7 mouse cellular contexts compared by ENCODE assay signal in the genomic region with DNA sequence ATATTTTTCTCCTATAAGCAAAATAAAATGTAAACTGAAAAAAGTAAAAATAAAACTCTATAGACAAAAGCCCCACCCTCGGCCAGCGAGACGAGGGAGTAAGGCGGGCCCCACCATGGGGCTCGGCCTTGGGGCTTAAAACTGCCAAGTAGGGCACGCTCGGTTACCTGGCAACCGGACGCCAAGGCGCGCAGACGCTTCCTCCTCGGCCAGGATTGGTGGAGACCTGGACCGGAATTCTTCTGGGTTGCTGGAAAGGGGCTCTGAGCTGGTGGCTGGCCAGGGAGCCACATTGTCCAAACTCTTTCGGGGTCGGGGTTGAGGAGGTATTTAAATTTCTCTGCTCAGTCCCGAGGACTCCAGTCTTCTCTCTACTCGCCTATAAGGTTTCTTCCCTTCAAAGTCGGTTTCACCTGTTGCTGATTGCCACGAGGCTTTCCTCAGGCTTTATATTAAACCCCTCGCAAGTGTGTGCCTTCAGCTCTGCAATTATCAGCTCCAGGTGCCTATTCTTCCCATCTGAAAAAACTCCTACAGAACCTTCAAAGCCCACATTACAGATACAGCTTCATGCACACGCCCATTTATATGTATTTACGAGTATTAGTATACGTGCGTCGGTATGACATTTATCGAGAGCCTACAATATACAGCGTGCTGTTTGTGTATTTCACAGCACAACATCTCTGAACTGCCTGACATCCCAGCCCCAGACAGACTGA. TPM values are rescaled to one million over a fixed set of nuclear protein-coding genes. Genes with fewer than 3 reads are reported as not detected.
DNase-seq lines count a peak whose midpoint lies in the region; ATAC-seq and TF ChIP-seq lines count a peak whose summit lies in the region.

A gene (minus strand): TSS at position 137 of the 722 bp plus-strand sequence.

- DNase-seq in adrenal gland, postnatal 14 days: peak; percentile 67
- peak; percentile 80 for DNase-seq in embryo, embryonic 9.5 days (ENCODE audit: extremely low spot score)
- DNase-seq in hindbrain, embryonic 14.5 days (ENCODE audit: low spot score): peak; percentile 64
- DNase-seq in left cerebral cortex, adult 2 months (ENCODE audit: extremely low spot score in 1 of 2, low spot score in 2 of 2): no peak
- DNase-seq in cerebellum, adult 11-12 months: no peak

- H3K27ac ChIP-seq in hindbrain, embryonic 14.5 days: 0 out of 2 replicates have a peak within 1 kb of the TSS, but pooled peaks have one; percentile 1
- no peak within 1 kb of the TSS for H3K27ac ChIP-seq in liver, embryonic 15.5 days (replicated peaks)
- no peak within 1 kb of the TSS for H3K27ac ChIP-seq in neural tube, embryonic 14.5 days (ENCODE audit: low read depth, low read length)
- H3K27ac ChIP-seq in left cerebral cortex, adult 2 months: no peak within 1 kb of the TSS

- no peaks in the 10 kb centered on the region for H3K36me3 ChIP-seq in hindbrain, embryonic 14.5 days (replicated peaks; ENCODE audit: control insufficient read depth, insufficient read depth)
- no peaks in the 10 kb centered on the region for H3K36me3 ChIP-seq in liver, embryonic 15.5 days (replicated peaks)
- H3K36me3 ChIP-seq in neural tube, embryonic 14.5 days (ENCODE audit: control insufficient read depth, insufficient read depth, low read length): no peaks in the 10 kb centered on the region

- peaks cover 12% of the 10 kb centered on the region; the same call in 1 of the 2 replicates for H3K4me1 ChIP-seq in hindbrain, embryonic 14.5 days (replicated peaks; ENCODE audit: control insufficient read depth, insufficient read depth, low read length)
- H3K4me1 ChIP-seq in liver, embryonic 15.5 days (replicated peaks): no peaks in the 10 kb centered on the region
- peaks cover 21% of the 10 kb centered on the region for H3K4me1 ChIP-seq in neural tube, embryonic 14.5 days (ENCODE audit: control insufficient read depth, insufficient read depth, low read length)

- ATAC-seq in hindbrain, embryonic 14.5 days (ENCODE audit: low FRiP score): peak; percentile 69; the same call in 1 of the 2 replicates
- no peak for ATAC-seq in liver, embryonic 15.5 days (ENCODE audit: insufficient read depth)
- ATAC-seq in neural tube, embryonic 14.5 days (ENCODE audit: low read depth): peak; percentile 70; the same call in 1 of the 2 replicates

- H3K27me3 ChIP-seq in hindbrain, embryonic 14.5 days (ENCODE audit: control insufficient read depth, insufficient read depth, low read length): no peaks in the 10 kb centered on the region
- peaks cover 6% of the 10 kb centered on the region; the same call in 1 of the 2 replicates for H3K27me3 ChIP-seq in liver, embryonic 15.5 days
- no peaks in the 10 kb centered on the region for H3K27me3 ChIP-seq in neural tube, embryonic 14.5 days (ENCODE audit: control insufficient read depth, insufficient read depth, low read length)

- no peak within 1 kb of the TSS for H3K4me3 ChIP-seq in hindbrain, embryonic 14.5 days (replicated peaks; ENCODE audit: low read length)
- no peak within 1 kb of the TSS for H3K4me3 ChIP-seq in liver, embryonic 15.5 days (replicated peaks)
- H3K4me3 ChIP-seq in neural tube, embryonic 14.5 days (ENCODE audit: low read depth, low read length): no peak within 1 kb of the TSS
- H3K4me3 ChIP-seq in left cerebral cortex, adult 2 months: no peak within 1 kb of the TSS

- no peaks in the 10 kb centered on the region for H3K9me3 ChIP-seq in hindbrain, embryonic 14.5 days (ENCODE audit: control insufficient read depth, low read length)
- H3K9me3 ChIP-seq in liver, embryonic 15.5 days (replicated peaks): no peaks in the 10 kb centered on the region
- no peaks in the 10 kb centered on the region for H3K9me3 ChIP-seq in neural tube, embryonic 14.5 days (ENCODE audit: control insufficient read depth, low read length)

- peak within 1 kb of the TSS; percentile 38 for H3K4me2 ChIP-seq in hindbrain, embryonic 14.5 days (replicated peaks)
- peak within 1 kb of the TSS; percentile 29 for H3K4me2 ChIP-seq in liver, embryonic 15.5 days
- peak within 1 kb of the TSS; percentile 15; the same call in 1 of the 2 replicates for H3K4me2 ChIP-seq in neural tube, embryonic 14.5 days (ENCODE audit: low read depth, low read length)

- WGBS in hindbrain, embryonic 14.5 days: 4% methylated on average over 28 of the region's 28 CpGs
- WGBS in liver, embryonic 15.5 days (ENCODE audit: insufficient replicate concordance): 4% methylated on average over 28 of the region's 28 CpGs
- 5% methylated on average over 28 of the region's 28 CpGs for WGBS in neural tube, embryonic 14.5 days

- H3K9ac ChIP-seq in hindbrain, embryonic 14.5 days: no peak within 1 kb of the TSS
- no peak within 1 kb of the TSS for H3K9ac ChIP-seq in liver, embryonic 15.5 days
- no peak within 1 kb of the TSS for H3K9ac ChIP-seq in neural tube, embryonic 14.5 days (replicated peaks; ENCODE audit: low read depth, low read length)

- intact Hi-C loops in left cerebral cortex, adult 2 months (cut with DNase I): no loop called here

- no peak for TF ChIP-seq CTCF in left cerebral cortex, adult 2 months (IDR thresholded peaks at IDR 0.05)

RNA-seq across cellular contexts. Expression of the gene that starts here (rescaled TPM):
- not detected in 2 replicates for total RNA-seq in adrenal gland, postnatal 14 days (2021)
- 2.7 and 3.1 TPM in 2 replicates for polyA plus RNA-seq in hindbrain, embryonic 14.5 days (2014; fragmentation: Nextera tagmentation; extraction: Ambion mirVana)
- 0.03 TPM in 1 of 2 replicates, not detected in the other for polyA plus RNA-seq in liver, embryonic 15.5 days (2015; fragmentation: Nextera tagmentation; extraction: Ambion mirVana)
- polyA plus RNA-seq in neural tube, embryonic 14.5 days (2014; fragmentation: Nextera tagmentation; extraction: Ambion mirVana): 1.2 and 1.7 TPM in 2 replicates
- under 1 TPM; 0.23 to 0.27 TPM for total RNA-seq in left cerebral cortex, adult 2 months (2021)

Comparison
In these comparisons a context has a peak if more than half of its experiments do, and no peak if none do; other contexts are left out.
1. Peak in DNase-seq in adrenal gland, postnatal 14 days; RNA of the gene not detected or under 1 TPM.
2. DNase-seq: peak in embryo, embryonic 9.5 days (single experiment) and hindbrain, embryonic 14.5 days (single experiment); none in left cerebral cortex, adult 2 months (0 of 2) and cerebellum, adult 11-12 months (single experiment).
3. Peak in every context shown above with its lines, with median percentiles within 50 percentile points of each other: H3K4me2 ChIP-seq.